Mouse (Mus musculus) embryonic facial prominence, embryonic 10.5 days (tissue): ENCODE measurements at regions not wholly inside any gene's neighbourhood (a gene's known extent, or its start where the extent isn't known, plus 50 kb on each side); places are given as distances from the start of the nearest gene placed in this dataset.

Experiments used
- DNase-seq: peaks from one replicate; pipeline ENCODE4 v3.0.0-alpha.2; 2017; ENCODE audit warnings: low spot score
- H3K27ac ChIP-seq: fragments of 300-500 bp; sonication (generic); replicated peaks from 2 replicates; pipeline ENCODE4 v1.5.1; 2016; ENCODE audit warnings: mild to moderate bottlenecking
- H3K27me3 ChIP-seq: fragments of 300-500 bp; sonication (generic); replicated peaks from 2 replicates; pipeline ENCODE4 v1.6.1; 2016; ENCODE audit warnings: low read depth, mild to moderate bottlenecking; ENCODE audit not compliant: poor library complexity, severe bottlenecking
- H3K36me3 ChIP-seq: fragments of 300-500 bp; sonication (generic); replicated peaks from 2 replicates; pipeline ENCODE4 v1.6.1; 2016; ENCODE audit warnings: mild to moderate bottlenecking, moderate library complexity
- H3K4me1 ChIP-seq: fragments of 300-500 bp; sonication (generic); 2 replicates; pipeline ENCODE4 v1.6.1; 2016
- H3K4me3 ChIP-seq: fragments of 300-500 bp; sonication (generic); 2 replicates; pipeline ENCODE4 v1.5.1; 2016; ENCODE audit warnings: mild to moderate bottlenecking, moderate library complexity
- H3K9me3 ChIP-seq: fragments of 300-500 bp; sonication (generic); 2 replicates; pipeline ENCODE4 v1.6.1; 2016; ENCODE audit warnings: mild to moderate bottlenecking
- WGBS: fragments of 180-500 bp; shearing (Covaris S2); methylation state at CpG from one replicate; pipeline ENCODE4 v1.1.7; 2016; 5-methylcytosine and 5-hydroxymethylcytosine counted together

DNA sequence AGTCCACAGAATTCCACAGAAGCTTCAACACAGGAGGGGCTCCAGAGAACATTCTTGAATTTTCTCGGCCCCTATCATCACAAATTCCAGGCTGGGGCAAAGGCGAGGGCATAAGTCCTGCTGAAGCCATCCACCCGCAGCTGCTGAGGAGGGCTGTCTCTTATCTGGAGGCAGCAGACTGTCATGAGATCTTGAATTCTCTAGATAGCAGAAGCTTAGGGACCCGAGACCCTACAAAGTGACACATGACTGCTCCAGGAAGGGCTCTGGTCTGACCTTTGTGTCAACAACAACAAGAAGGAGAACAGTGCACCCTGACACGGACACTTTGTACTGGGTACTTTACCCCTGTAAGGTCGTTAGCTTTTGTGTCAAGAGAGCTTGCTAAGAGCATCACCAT is 57.2 kb downstream of the Lao1 start:
- H3K4me3 ChIP-seq: no peak overlapping the region
- peaks cover 39% of the 10 kb centered on the region for H3K4me1 ChIP-seq
- WGBS: 63% methylated on average over 6 of the region's 6 CpGs
- no peaks in the 10 kb centered on the region for H3K36me3 ChIP-seq
- H3K27me3 ChIP-seq: no peaks in the 10 kb centered on the region
- H3K9me3 ChIP-seq: no peaks in the 10 kb centered on the region
- no peak for DNase-seq
- H3K27ac ChIP-seq: peak overlapping the region; percentile 58

DNA sequence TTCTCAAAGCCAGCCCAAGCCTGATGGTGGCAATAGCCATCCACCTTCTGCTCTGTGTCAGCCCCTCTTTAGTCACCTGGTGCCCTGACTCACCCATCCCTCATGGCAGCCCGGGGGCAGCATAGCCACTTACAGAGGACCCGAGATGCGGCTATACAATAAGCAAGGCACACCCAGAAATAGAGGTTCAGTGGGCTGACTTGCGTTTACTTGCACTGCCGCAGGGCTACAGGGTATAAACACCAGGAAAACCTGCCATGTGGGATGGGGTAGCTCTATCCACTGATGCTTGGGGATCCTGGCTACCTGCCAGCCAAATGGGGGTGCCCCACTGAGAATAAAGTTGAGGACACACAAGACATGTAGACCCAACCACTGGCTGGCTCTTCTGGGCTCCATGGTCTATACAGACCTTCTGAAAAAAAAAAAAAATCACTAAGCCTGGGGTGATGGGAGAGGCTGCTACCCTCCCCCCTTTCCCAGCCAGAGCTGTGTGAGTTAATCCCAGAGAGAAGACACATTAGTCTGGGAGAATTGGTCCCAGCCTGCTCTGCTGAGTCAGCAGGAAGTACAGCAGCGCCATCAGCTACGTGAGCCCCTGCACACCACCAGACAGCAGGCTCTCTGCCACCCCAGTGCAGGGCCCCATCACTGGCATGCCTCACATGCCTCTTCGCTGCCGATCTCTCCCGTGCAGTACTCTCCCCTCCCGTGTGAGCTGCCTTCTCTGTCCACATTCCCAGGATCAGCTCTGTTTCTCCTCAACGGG is 57.8 kb downstream of the Lao1 start:
- Histone ChIP-seq H3K4me1 (peaks cover 39% of the 10 kb centered on the region), H3K4me3 (peak overlapping the region; percentile 26; the same call in 1 of the 2 replicates), H3K27ac (peak overlapping the region; percentile 58), H3K9me3 (no peaks in the 10 kb centered on the region), H3K36me3 (no peaks in the 10 kb centered on the region), H3K27me3 (no peaks in the 10 kb centered on the region)
- peak; percentile 74 for DNase-seq
- WGBS: 54% methylated on average over 12 of the region's 12 CpGs

DNA sequence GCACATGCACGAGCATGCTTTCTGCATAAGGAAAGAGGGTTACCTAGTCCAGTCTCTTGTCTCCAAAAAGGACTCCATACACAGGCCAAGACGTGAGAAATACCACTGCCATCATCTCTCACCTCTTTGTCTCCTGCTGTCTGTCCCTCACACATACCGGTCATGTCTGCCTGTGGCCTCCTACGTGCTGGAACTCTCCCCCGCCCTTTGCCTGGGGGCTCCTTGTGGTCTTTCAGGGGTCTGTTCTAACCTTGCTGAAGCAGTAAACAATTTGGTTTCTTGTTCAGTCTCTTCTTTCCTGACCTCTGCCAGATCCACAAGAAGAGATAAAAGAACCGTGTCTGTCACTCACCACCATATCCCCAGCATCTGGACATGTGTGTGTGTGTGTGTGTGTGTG is 61.0 kb downstream of the Lao1 start:
- 44% methylated on average over 6 of the region's 6 CpGs for WGBS
- H3K27me3 ChIP-seq: no peaks in the 10 kb centered on the region
- H3K9me3 ChIP-seq: no peaks in the 10 kb centered on the region
- no peak for DNase-seq
- peak overlapping the region; percentile 68 for H3K27ac ChIP-seq
- H3K4me1 ChIP-seq: peaks cover 45% of the 10 kb centered on the region
- H3K4me3 ChIP-seq: no peak overlapping the region
- no peaks in the 10 kb centered on the region for H3K36me3 ChIP-seq

DNA sequence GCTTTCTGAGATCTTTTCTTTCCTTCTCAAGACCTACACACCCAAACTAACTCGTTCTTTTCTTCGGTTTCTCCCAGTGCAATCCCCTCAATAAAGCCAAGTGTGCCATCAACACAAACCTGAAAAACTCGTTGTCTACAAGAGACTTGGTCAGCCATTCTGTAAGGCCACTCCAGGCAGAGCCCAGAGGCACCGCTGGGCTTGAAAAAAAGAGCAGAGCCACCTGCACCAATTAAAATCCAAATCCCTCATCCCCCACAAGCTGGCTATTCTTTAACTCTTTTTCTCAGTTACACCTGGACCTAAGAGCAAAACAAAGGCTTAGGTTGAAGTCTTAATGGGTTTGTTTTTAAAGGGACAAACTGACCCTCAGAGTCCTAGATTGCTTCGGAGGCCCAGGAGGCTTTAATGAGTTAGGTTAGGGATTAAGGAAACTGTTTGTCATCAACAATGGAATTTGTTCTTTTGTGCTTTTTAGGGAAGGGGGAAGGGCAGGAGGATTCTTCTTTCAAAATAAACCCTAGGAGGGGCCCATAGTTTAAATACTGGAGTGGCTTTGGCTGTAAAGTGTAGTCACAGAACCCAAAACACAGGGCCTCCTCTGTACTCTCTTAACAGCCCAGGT is 65.0 kb downstream of the Lao1 start:
- Histone ChIP-seq H3K27ac (peak overlapping the region; percentile 5; the same call in 1 of the 2 replicates), H3K9me3 (no peaks in the 10 kb centered on the region), H3K27me3 (no peaks in the 10 kb centered on the region), H3K4me1 (peaks cover 51% of the 10 kb centered on the region), H3K4me3 (no peak overlapping the region), H3K36me3 (no peaks in the 10 kb centered on the region)
- DNase-seq: no peak
- 12% methylated on average over 5 of the region's 5 CpGs for WGBS

DNA sequence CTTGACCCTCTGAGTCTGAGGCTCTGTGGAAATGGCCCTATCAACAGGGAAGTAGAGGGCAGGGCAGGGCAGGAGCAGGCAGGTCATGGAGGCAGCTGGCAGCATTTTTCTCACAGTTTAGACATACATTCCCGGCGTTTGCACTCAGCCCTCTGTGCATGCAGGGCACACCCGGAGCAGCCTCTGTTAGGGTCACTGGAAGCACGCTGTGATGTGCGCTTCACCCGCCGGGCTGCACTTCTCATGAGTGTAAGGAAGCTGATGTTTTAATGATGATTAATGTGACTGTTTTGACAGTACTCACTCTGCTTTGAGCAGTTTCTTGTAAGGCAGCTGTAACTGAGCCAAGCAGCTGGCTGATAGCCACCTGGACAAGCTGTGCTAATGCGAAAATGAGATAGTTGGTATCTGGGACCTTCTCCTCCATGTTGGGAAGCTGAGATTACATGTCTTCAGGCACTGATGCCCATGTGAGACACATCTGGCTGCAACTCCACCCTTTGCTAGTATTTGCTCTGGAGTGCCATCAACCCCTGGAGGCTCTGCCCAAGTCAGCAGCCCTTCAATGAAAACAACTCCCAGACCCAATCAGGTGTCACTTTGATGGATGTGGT is 66.9 kb downstream of the Lao1 start:
- Histone ChIP-seq H3K27ac (peak overlapping the region; percentile 30; the same call in 1 of the 2 replicates), H3K4me3 (no peak overlapping the region), H3K4me1 (peaks cover 38% of the 10 kb centered on the region), H3K36me3 (no peaks in the 10 kb centered on the region), H3K27me3 (no peaks in the 10 kb centered on the region), H3K9me3 (no peaks in the 10 kb centered on the region)
- DNase-seq: peak; percentile 41
- 47% methylated on average over 8 of the region's 8 CpGs for WGBS

DNA sequence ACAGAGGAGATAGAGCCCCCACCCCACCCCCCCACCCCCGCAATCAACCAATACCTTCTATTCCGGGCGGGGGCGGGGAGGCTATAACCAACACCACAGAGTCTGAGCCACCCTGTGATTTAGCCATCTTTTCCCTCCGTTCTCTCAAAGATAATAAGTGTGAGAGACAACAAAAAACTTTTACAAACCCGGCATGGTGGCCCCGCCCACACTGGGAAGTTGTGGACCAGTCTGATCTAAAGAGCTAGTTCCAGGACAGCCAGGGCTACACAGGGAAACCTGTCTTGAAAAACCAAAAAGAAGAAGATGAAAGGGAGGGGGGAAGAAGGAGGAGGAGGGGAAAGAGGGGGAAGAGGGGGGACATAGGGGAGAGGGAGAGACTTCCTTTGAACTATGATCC is 67.7 kb downstream of the Lao1 start:
- Histone ChIP-seq H3K4me3 (no peak overlapping the region), H3K27ac (no peak overlapping the region), H3K4me1 (peaks cover 38% of the 10 kb centered on the region), H3K36me3 (no peaks in the 10 kb centered on the region), H3K27me3 (no peaks in the 10 kb centered on the region), H3K9me3 (no peaks in the 10 kb centered on the region)
- 68% methylated on average over 7 of the region's 7 CpGs for WGBS
- no peak for DNase-seq

DNA sequence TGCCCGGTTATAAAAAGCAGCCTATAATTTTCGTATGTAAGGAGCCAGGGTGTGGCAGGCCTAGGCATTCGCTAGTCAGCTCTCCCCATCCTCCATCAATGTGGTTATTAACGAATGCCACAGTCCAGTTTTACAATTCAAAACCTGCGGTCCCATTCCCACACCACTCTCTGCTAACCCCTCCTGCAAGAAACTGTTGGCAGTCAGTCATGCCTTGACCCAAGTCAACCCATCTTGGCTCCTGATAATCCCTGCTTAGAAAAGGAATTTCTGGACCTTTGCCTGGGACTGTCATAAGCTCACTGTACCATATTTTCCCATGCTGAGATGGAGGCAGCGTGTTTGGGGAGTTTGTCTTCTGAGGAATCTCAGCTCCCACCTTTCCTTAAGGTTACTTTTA is 68.4 kb downstream of the Lao1 start:
- no peak overlapping the region for H3K4me3 ChIP-seq
- H3K27ac ChIP-seq: no peak overlapping the region
- no peaks in the 10 kb centered on the region for H3K36me3 ChIP-seq
- H3K9me3 ChIP-seq: no peaks in the 10 kb centered on the region
- DNase-seq: no peak
- WGBS: 88% methylated on average over 6 of the region's 6 CpGs
- H3K27me3 ChIP-seq: no peaks in the 10 kb centered on the region
- H3K4me1 ChIP-seq: peaks cover 38% of the 10 kb centered on the region

DNA sequence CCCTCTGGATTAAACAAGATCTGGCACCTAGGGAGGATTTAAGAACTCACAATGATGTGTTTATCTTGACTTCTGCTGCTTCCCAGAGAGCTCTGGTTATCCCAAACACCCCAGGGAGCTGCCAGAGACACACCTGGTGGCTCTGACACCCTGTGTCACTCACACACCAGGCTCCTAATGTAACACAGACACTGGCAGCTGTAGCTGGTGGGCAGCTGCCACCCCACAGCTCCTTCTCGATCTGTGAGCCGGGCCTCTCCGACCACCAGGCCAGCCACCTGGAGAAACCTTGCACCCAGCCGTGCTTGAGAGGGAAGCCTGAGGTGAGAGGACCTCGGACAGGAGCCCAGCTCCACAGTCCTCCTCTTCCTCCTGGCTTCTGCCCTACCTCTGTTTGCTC is 69.5 kb downstream of the Lao1 start:
- Histone ChIP-seq H3K27ac (peak overlapping the region; percentile 21; the same call in 1 of the 2 replicates), H3K27me3 (no peaks in the 10 kb centered on the region), H3K36me3 (no peaks in the 10 kb centered on the region), H3K9me3 (no peaks in the 10 kb centered on the region), H3K4me3 (no peak overlapping the region), H3K4me1 (peaks cover 38% of the 10 kb centered on the region)
- WGBS: 40% methylated on average over 5 of the region's 5 CpGs
- DNase-seq: no peak

DNA sequence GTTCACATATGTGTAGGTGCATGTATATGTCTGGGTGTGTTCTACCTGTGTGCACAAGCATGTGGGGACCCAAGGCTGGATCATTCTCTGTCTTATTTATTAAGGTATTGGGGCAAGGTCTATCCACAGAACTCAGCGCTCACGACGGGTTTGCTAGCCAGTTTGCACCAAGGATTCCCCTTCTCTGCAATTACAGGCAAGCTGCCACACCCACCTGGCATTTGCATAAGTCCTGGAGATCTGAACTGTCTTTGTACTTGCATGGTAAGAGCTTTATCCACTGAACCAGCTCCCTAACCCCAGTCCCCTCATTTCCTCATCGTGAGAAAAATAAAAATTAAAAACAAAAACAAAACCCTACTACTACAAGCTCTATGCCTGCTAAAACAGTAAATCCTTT is 71.6 kb downstream of the Lao1 start:
- no peak for DNase-seq

DNA sequence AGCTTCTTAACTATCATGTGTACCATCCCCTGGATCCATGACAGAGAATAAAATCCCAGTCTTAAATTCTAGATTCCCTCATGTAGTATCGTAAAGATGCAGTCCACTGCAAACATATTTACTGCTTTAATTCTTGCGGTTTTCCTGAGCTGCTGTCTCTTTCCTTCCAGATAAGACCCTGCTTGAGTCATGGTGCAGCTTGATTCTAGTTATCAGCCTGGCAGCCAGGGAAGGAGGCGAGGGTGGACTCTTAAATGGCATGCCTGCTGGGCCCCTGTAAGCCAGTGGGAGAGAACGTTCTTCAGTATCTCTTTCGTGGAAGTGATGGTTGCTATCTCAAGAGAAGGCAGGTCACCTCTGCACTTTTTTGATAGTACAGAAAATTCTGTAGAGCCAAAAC is 71.9 kb upstream of the Slc2a1 start:
- 89% methylated on average over 5 of the region's 5 CpGs for WGBS
- H3K4me3 ChIP-seq: no peak overlapping the region
- H3K9me3 ChIP-seq: no peaks in the 10 kb centered on the region
- no peak overlapping the region for H3K27ac ChIP-seq
- H3K4me1 ChIP-seq: no peaks in the 10 kb centered on the region
- no peaks in the 10 kb centered on the region for H3K36me3 ChIP-seq
- no peak for DNase-seq
- no peaks in the 10 kb centered on the region for H3K27me3 ChIP-seq

More for the DNA sequence above, 71.6 kb downstream of the Lao1 start:
- Histone ChIP-seq H3K36me3 (no peaks in the 10 kb centered on the region), H3K9me3 (no peaks in the 10 kb centered on the region), H3K4me3 (no peak overlapping the region), H3K4me1 (peaks cover 24% of the 10 kb centered on the region), H3K27me3 (no peaks in the 10 kb centered on the region), H3K27ac (no peak overlapping the region)
- WGBS: 52% methylated on average over 4 of the region's 4 CpGs

DNA sequence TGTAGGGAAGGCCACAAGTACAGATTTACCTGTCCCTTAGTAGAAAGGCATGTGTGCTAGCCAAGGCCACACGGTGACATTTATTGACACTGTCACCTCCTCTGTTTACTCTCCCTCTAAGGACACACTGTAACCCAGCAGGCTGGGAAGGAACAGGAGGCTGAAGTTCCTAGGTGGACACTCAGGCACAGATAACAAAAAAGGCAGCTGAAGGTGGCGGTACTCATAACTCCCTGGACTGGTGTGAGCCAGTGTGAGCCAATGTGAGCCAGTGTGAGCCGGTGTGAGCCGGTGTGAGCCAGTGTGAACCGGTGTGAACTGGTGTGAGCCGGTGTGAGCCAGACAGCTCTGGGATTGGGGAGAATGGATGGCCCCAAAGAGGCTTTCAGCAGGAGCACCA is 68.5 kb upstream of the Slc2a1 start:
- Histone ChIP-seq H3K4me1 (peaks cover 13% of the 10 kb centered on the region), H3K27ac (no peak overlapping the region), H3K4me3 (no peak overlapping the region), H3K9me3 (no peaks in the 10 kb centered on the region), H3K36me3 (no peaks in the 10 kb centered on the region), H3K27me3 (0 out of 2 replicates have a peak, but pooled peaks cover 3% of the 10 kb centered on the region)
- WGBS: 89% methylated on average over 6 of the region's 6 CpGs
- DNase-seq: no peak

DNA sequence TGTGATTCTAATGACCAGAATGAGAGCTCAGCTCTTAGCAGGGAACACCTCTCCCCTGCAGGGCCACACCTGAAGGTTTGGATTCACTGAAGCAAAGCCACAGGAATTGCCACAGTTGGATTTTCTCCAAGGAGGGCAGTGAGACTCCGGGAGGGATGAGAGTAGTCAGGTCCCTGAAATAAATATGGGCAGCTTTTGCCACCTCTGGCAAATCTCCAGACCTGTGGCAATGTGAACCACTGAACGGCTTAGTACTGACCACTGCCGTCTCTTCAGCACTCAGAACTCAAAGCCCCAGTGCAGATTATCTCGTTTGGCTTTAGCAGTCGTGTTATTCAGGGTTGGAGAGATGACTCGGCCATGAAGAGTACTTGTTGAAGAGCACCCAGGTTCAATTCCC is 66.9 kb upstream of the Slc2a1 start:
- peaks cover 13% of the 10 kb centered on the region for H3K4me1 ChIP-seq
- WGBS: 67% methylated on average over 6 of the region's 6 CpGs
- H3K9me3 ChIP-seq: no peaks in the 10 kb centered on the region
- DNase-seq: no peak
- no peak overlapping the region for H3K4me3 ChIP-seq
- no peak overlapping the region for H3K27ac ChIP-seq
- no peaks in the 10 kb centered on the region for H3K36me3 ChIP-seq
- H3K27me3 ChIP-seq: 0 out of 2 replicates have a peak, but pooled peaks cover 3% of the 10 kb centered on the region
